Mouse (Mus musculus): Measurements from ENCODE around the gene Cd40.
A peak's percentile ranks its signal among the peaks of the same experiment; 100 is the strongest.

The Cd40 gene

DNA sequence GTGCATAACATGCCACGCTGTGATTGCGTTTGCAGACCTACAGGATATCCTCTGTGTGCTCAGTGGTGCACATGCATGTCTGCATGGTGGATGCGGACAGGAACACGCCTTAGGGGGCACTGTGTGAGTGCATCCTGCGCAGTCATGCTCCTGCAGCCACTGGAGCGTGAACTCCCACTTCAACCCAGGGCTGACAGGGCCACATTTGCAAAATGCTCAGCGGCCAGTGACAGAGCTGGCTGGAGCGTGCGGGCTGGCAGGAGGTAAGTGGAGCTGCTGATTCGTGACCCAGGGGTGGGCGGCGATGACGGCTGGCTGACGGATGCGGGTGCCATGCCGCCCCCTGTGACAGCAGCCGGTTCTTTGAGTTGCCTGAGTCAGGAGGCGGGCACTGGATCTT is 51.2 kb downstream of the Cd40 start:
- DNase-seq: no peak

GRCm38 (mm10) chr2:165112149-165112548 is 56.7 kb downstream of the Cd40 start:
- DNase-seq: peak; percentile 54

- no peak for DNase-seq
Measured at GRCm38 (mm10) chr2:165113733-165114132, 58.3 kb downstream of the Cd40 start.

- DNase-seq: no peak
Measured at GRCm38 (mm10) chr2:165120765-165121164, 65.3 kb downstream of the Cd40 start.

DNA sequence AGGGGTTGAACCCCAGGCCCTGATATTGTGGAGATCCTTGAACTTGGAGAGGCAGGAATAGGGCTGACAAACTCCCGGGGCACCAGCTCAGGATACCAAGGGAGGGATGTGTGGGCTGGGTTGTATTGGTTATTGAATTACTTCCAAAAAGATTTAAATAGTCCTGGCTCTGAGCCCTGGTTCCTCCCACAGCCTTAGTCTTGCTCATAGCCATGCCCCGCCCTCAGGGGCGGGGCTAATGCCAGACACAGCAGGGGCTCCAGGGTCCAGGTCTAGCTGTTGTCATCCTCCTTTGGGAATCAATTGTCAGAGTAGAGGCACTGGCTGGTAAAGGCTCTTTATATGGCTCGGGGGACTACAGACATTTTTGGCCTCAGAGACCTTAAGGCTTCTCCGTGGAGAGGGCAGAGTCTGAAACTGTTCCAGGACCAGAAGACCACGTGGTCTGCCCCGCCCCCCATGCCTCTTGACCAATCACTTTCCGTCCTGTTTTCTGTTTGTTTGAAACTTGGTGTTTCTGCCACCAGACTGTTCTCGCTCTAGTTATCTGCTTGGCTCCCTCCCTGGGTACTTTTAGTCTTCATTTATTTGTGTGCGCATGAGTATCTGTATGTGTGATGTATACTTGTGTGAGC is 65.9 kb downstream of the Cd40 start:
- no peak for DNase-seq
